Mouse (Mus musculus) urinary bladder, postnatal 4 days (tissue): ENCODE results near the gene Mybpc2.

Experiments used
- DNase-seq, 2 experiments: peaks; one replicate each; pipeline ENCODE4 v3.0.0; 2021 to 2022; ENCODE audit warnings: low spot score in 2 of 2

The Mybpc2 gene

DNA sequence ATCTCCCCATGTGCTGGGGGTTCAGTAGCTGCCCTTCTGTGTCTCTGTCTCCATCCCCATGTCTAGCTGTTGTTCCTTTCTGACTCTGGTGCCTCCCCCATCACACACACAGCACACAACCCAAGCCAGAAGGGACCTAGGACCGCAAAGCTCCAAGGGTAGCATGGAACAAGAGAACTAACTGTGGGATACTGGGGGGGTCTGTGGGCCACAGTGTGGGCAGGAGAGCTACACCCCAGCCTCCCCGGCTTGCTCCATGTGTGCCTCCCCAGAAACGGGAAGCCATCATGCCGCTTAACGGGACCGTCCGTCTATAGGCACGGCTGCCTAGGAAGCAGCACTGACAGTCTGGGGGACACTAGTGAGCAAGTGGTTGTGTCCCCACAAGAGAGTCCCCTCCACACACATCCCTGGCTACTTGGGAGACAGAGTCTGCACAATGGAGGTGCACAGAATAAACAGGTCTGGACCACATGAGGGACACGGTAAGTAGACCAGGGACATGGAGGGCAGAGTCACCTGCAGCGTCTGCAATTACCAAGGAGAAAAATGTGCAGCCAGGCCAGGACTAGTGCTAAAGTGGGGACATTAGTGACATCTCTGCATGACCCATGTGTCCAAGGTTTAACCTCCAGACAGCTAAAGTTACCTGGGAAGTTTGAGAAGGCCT is 60.8 kb downstream of the Mybpc2 start:
- DNase-seq = no peak

- DNase-seq = no peak
Measured at GRCm38 (mm10) chr7:44463056-44463425, 61.4 kb downstream of the Mybpc2 start.

- DNase-seq = no peak
Measured at GRCm38 (mm10) chr7:44462218-44463055, 62.0 kb downstream of the Mybpc2 start.

DNA sequence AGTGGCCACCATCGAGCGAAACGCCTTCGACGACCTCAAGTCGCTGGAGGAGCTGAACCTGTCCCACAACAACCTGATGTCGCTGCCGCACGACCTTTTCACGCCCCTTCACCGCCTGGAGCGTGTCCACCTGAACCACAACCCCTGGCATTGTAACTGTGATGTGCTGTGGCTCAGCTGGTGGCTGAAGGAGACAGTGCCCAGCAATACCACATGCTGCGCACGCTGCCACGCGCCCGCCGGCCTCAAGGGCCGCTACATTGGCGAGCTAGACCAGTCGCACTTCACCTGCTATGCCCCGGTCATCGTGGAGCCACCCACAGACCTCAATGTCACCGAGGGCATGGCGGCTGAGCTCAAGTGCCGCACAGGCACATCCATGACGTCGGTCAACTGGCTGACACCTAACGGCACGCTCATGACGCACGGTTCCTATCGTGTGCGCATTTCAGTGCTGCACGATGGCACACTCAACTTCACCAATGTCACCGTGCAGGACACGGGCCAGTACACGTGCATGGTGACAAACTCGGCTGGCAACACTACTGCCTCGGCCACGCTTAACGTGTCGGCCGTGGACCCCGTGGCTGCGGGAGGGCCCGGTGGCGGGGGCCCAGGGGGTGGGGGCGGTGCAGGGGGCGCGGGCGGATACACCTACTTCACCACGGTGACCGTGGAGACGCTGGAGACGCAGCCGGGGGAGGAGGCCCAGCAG is 62.8 kb downstream of the Mybpc2 start:
- DNase-seq = no peak

DNA sequence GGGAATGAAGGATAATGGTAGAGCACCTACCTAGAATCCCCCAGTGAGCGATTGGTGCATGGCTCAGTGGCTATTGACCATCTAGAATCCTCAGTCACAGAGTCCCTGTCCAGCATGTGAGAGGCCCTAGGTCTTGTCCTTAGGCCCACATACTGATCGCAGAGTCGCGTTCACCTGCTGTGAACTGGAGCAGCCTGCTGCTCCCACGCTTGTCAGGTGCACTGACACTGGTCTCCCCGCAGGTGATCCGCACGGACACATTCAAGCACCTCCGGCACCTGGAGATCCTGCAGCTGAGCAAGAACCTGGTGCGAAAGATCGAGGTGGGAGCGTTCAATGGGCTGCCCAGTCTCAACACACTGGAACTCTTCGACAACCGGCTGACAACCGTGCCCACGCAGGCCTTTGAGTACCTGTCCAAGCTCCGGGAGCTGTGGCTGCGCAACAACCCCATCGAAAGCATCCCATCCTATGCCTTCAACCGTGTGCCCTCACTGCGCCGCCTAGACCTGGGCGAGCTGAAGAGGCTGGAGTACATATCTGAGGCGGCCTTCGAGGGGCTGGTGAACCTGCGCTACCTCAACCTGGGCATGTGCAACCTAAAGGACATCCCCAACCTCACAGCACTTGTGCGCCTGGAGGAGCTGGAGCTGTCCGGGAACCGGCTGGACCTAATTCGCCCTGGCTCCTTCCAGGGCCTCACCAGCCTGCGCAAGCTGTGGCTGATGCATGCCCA is 63.5 kb downstream of the Mybpc2 start:
- DNase-seq = no peak

GRCm38 (mm10) chr7:44460067-44460466 is 64.4 kb downstream of the Mybpc2 start:
- no peak for DNase-seq

- DNase-seq = no peak
Measured at GRCm38 (mm10) chr7:44456302-44456701, 68.2 kb downstream of the Mybpc2 start.

- no peak for DNase-seq
Measured at GRCm38 (mm10) chr7:44453256-44453655, 71.2 kb downstream of the Mybpc2 start.
